Mouse (Mus musculus) erythroblast, embryonic 14.5 days (primary cell): Measurements from ENCODE around the gene Enpp6.

Experiments used
- GATA1 ChIP-seq: IDR thresholded peaks from 2 replicates; pipeline ENCODE4 v1.6.1; 2012; ENCODE audit warnings: low read length, inconsistent platforms, mixed read lengths
- TAL1 ChIP-seq: IDR thresholded peaks from 3 replicates; pipeline ENCODE4 v1.6.1; 2012; ENCODE audit warnings: low read length, inconsistent platforms, mixed read lengths

GRCm38 (mm10) chr8:47061105-47061720 is 74.5 kb downstream of the Enpp6 start:
- TF ChIP-seq TAL1 (no peak), GATA1 (no peak)
